Mouse (Mus musculus): ENCODE measurements around the gene Hyal2.

The Hyal2 gene

DNA sequence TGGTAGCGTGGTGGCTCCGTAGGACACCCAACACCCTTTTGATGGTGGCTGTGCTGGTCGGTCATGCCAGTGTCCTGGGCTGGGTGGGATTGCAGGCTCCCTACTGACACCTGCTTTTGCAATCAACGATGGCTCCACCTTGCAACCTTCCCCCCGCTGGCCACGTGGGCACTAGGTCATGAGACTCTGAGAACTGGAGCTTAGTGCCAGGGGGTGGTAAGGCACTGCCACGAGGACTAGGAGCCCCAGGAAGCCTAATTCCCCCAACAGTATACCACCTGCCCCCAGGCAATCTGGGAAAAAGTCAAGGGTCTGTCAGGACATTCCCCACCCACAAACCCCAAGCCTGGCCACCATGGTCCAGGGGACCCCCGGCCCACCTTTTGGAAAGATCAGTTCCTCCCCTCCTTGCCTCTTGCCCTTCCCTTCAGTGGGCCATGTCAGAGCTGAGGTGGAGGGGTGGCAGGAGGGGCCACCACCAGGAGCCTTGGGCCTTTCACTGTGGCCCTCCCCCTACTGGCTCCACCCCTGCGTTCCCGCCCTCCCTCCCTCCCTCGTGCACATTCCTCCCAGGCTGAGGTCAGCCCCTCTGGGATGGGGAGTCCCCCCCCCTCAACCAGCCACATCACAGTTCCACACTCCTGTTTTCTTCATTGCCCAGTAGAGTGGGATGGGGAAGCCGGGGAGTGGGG lies 41.1 kb downstream of the Hyal2 start, which contains the start of gene Sema3b:
Gene Sema3b (minus strand): TSS at position 489 of the 692 bp plus-strand sequence.
- in situ Hi-C loops (cut with MboI, MseI), result no loop called here

DNA sequence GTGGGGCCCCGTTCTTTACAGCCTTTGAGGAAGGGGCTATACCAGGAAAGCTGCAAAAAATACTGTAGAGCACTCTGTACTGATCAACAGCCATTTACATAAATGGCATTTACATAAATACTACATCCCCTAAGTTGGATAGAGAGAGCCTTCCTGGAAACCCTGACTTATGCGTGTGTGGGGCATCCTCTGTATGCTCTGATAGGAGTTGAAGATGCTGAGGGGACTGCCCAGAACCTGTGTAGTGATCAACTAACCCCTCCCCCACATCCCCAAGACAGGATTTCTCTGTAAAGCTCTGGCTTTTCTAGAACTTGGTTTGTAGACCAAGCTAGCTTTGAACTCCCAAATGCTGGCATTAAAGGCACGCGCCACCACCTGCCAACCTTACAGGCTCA lies 41.7 kb downstream of the Hyal2 start:
- in situ Hi-C loops (cut with MboI, MseI), result no loop called here

DNA sequence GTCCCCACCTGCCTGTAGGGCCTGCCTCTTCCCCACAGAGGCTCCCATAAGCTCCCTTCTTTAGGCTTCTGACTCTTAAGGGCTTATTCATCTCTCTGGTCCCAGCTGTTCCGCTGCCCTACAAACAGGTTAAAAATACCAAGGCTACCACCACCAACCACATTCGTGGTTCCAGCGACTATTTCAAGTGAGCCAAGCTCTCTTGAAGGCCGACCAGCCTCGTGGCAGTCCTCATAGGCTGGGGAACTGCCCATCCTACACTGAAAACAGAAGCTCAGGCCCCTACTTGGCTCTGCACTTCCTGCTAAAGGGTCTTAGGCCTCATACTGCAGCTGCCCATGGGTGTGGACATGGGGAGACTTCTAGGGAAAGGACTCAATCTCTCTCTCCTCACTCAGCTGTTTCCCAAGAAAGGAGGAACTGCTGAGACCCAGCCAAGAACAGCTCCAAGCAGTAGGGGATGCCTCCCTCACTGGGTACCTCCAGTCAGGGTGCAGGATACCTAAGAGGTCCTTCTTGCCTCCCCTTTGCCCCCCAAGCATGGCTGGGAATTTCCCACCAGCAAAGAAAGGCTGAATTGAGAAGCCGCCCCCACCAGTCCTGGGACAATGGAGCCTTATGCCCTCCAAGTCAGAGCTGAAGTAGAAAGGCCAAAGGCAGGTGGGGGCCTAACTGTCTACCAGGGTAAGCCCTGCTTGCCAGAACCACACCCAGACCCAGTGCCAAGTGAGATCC lies 43.9 kb downstream of the Hyal2 start:
- in situ Hi-C loops (cut with MboI, MseI), result no loop called here

- in situ Hi-C loops (cut with MboI, MseI), result no loop called here
These were observed 44.6 kb downstream of the Hyal2 start for GRCm38 (mm10) chr9:107612191-107612944.

- in situ Hi-C loops (cut with MboI, MseI), result no loop called here
These were observed 45.3 kb downstream of the Hyal2 start for GRCm38 (mm10) chr9:107612945-107613569.

- in situ Hi-C loops (cut with MboI, MseI), result no loop called here
These were observed 47.3 kb downstream of the Hyal2 start for GRCm38 (mm10) chr9:107615035-107615434.

GRCm38 (mm10) chr9:107617461-107617860 lies 49.7 kb downstream of the Hyal2 start:
- in situ Hi-C loops (cut with MboI, MseI), result no loop called here

GRCm38 (mm10) chr9:107618098-107618497 lies 50.4 kb downstream of the Hyal2 start:
- in situ Hi-C loops (cut with MboI, MseI), result no loop called here

DNA sequence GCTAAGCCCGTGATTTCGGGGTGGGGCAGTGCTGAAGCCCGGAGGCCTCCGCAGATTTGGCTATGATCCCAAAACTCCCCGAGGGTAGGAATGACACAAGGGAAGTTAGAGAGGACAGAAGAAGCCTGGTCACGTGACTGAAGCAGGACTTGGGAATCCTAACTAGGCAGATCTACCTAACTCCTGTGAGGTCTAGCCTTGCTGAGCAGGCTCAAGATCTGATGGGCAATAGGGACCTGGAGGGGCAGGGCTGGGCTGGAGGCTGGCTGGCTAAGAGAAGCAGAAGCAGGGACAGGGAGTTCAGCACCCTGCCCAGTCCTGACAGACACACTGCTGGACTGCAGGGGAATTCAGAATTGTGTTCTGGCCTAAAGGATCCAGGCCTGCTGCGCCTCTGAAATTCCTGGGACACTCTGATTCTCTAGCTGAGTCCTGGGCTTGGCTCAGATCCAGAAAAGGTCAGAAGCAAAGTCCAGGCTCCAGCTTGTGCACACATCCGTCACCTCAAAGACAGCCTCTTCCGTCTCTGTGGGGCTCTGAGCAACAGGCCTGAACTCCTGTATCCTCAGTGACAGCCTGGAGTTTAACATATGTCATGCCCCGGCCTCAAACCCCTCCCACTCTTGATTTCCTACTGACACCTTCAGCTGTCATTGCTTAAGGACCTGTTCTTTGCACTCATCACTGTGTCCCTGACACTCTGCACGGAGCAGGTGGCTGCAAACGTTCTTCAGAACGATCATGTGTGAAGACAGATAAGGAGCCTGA lies 51.2 kb downstream of the Hyal2 start:
- in situ Hi-C loops (cut with MboI, MseI), result no loop called here

DNA sequence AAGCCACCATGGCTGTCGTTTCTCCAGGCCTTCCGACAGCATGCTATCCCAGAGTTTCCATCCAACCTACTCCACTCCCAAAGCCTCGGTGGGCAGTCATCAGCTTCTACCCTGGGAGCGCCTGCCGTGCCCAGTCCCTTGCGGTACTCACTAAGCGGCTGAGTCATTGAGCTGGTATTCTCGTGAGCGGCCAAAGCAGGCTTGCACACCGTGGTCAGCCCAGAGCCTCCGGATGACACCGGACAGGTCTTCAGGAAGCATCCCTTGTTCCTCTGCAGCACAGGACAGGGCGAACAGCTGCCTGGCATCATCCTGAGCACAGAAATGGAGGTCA lies 51.8 kb downstream of the Hyal2 start:
- in situ Hi-C loops (cut with MboI, MseI), result no loop called here

- in situ Hi-C loops (cut with MboI, MseI), result no loop called here
These were observed 53.2 kb downstream of the Hyal2 start for GRCm38 (mm10) chr9:107620954-107621353.
